Mouse (Mus musculus) splenic B cell, adult 2 months (primary cell): ENCODE measurements around the gene P2rx1.

ENCODE experiments used
- DNase-seq: peaks from one replicate; pipeline ENCODE4 v3.0.0-alpha.2; 2011; ENCODE audit warnings: low read depth, low spot score
- H3K27me3 ChIP-seq: 2 replicates; pipeline ENCODE4 v1.6.1; 2012; ENCODE audit warnings: mild to moderate bottlenecking, low read length, moderate library complexity, mixed read lengths; ENCODE audit not compliant: control insufficient read depth, poor library complexity, insufficient read depth, severe bottlenecking
- H3K36me3 ChIP-seq: 2 replicates; pipeline ENCODE4 v1.6.1; 2012; ENCODE audit warnings: mild to moderate bottlenecking, low read length, moderate library complexity, mixed read lengths; ENCODE audit not compliant: control insufficient read depth, poor library complexity, insufficient read depth, severe bottlenecking

The P2rx1 gene

DNA sequence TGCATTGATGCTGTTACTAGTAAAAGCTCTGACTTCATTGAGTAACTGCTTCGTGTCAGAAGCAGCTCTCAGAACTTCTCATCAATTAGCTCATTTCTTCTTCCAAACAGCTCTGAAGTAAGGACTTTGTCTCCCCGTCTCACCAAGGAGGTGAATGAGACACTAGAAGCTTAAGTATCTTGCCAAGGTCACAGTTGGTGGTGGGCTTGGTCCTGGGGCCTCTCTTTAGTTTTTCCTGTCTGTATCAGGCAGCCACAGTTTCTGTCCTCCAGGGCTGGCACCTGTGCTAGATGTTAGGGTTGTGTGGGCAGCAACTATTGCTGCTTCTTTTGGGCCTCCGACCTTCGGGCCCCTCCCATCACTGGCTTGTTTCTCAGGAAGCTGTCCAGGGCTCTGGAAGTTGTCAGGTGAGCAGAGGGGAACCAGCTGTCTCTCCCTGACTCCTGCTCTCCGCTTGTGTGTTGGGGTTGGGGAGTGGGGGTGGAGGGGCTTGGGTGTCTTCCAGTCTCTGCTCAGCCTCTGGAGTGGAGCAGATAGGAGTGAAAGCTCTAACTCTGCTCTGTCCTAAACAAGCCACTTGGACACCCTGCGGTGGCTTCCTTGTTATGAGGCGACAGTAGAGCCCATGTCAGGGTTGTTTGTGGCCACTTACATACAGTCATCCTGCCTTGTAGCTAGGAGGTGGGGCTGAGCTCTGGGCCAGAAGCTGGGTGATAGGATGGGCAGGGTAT is 35.7 kb upstream of the P2rx1 start:
- no peaks in the 10 kb centered on the region for H3K27me3 ChIP-seq
- peaks cover 5% of the 10 kb centered on the region for H3K36me3 ChIP-seq
- DNase-seq: no peak

- H3K36me3 ChIP-seq: peaks cover 6% of the 10 kb centered on the region
- no peaks in the 10 kb centered on the region for H3K27me3 ChIP-seq
- DNase-seq: peak; percentile 66
Observed at GRCm38 (mm10) chr11:72963789-72964294, 35.1 kb upstream of the P2rx1 start.

DNA sequence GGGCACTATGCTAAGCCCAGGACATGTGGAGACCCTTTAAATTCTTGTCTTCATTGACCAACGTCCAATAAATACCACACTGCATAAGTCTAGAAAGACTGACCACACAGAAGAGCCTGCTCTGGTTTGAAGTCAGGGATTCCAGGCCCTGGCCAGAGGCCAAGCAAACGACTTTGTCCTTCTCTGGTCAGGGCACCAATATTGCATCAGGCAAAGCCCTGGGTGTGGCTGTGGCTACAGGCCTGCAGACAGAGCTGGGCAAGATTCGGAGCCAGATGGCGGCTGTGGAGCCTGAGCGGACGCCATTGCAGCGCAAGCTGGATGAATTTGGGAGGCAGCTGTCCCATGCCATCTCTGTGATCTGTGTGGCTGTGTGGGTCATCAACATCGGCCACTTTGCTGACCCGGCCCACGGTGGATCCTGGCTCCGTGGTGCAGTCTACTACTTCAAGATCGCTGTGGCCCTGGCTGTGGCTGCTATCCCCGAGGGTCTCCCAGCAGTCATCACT is 23.9 kb upstream of the P2rx1 start:
- no peak for DNase-seq
- Histone ChIP-seq H3K36me3 (peaks cover 26% of the 10 kb centered on the region), H3K27me3 (no peaks in the 10 kb centered on the region)

GRCm38 (mm10) chr11:72982516-72982915 is 16.4 kb upstream of the P2rx1 start:
- Histone ChIP-seq H3K27me3 (no peaks in the 10 kb centered on the region), H3K36me3 (peaks cover 28% of the 10 kb centered on the region)
- DNase-seq: no peak

DNA sequence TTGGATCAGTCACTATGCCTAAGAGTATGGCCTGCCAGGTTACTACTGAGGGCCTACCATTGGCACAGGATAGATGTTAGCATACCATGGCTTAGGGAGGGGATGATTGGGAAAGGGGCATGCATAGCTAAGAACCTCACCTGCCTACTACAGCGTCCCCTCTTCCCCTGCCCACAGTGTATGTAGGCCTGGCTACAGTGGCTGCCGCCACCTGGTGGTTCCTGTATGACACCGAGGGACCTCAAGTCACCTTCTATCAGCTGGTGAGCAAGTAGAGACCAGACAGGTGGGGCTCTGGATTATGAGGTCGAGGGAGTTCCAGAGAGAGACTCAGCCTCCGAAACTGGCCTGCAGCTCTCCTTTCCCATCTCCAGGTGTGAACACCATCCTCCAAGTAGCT is 15.6 kb upstream of the P2rx1 start:
- Histone ChIP-seq H3K27me3 (no peaks in the 10 kb centered on the region), H3K36me3 (peaks cover 27% of the 10 kb centered on the region)
- DNase-seq: peak; percentile 53

- H3K27me3 ChIP-seq: no peaks in the 10 kb centered on the region
- peak; percentile 34 for DNase-seq
Observed at GRCm38 (mm10) chr11:72986745-72987144, 12.2 kb upstream of the P2rx1 start.

GRCm38 (mm10) chr11:72987234-72987633 is 11.7 kb upstream of the P2rx1 start:
- DNase-seq: peak; percentile 50
- H3K36me3 ChIP-seq: peaks cover 36% of the 10 kb centered on the region
- H3K27me3 ChIP-seq: no peaks in the 10 kb centered on the region

More at GRCm38 (mm10) chr11:72986745-72987144, 12.2 kb upstream of the P2rx1 start:
- peaks cover 36% of the 10 kb centered on the region for H3K36me3 ChIP-seq

DNA sequence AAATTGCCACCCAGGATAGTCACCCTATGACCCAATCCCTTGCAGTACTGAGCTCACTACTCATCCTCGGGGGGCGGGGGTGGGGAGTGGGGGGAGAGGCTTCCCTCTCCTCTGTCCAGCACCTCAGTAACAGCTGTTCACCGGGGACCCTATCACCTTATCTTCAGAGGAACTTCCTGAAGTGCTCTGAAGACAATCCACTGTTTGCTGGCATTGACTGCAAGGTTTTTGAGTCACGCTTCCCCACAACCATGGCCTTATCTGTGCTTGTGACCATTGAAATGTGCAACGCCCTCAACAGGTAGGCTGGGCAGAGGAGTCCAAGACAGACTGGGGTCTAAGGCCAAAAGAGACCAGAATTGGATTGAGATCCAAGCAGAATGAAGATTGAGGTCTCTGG is 11.1 kb upstream of the P2rx1 start:
- no peaks in the 10 kb centered on the region for H3K27me3 ChIP-seq
- DNase-seq: no peak
- H3K36me3 ChIP-seq: peaks cover 33% of the 10 kb centered on the region

DNA sequence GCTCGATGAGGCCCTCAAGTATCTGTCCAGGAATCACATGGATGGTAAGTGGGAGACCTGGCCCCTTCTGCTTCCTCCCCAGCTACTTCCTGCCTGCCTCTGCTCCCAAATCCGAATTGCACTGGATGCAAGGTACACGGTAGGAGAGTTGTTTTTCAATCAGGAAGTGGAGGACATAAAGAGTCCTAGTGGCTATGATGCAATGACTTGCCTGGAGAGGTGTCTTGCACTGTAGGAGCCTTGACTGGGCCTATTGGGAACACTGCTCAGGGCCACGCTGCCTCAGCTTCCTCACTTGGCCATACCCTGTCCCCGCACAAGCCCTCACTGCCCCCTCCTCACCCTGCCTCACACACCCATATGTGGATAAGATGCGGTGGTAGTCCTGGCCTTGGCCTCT is 9.9 kb upstream of the P2rx1 start:
- no peak for DNase-seq
- H3K36me3 ChIP-seq: peaks cover 27% of the 10 kb centered on the region
- no peaks in the 10 kb centered on the region for H3K27me3 ChIP-seq

- peaks cover 20% of the 10 kb centered on the region for H3K36me3 ChIP-seq
- no peak for DNase-seq
- no peaks in the 10 kb centered on the region for H3K27me3 ChIP-seq
Observed at GRCm38 (mm10) chr11:72990688-72991087, 8.2 kb upstream of the P2rx1 start.

- no peak for DNase-seq
- peaks cover 18% of the 10 kb centered on the region for H3K36me3 ChIP-seq
- H3K27me3 ChIP-seq: no peaks in the 10 kb centered on the region
Observed at GRCm38 (mm10) chr11:72991961-72992360, 6.9 kb upstream of the P2rx1 start.

DNA sequence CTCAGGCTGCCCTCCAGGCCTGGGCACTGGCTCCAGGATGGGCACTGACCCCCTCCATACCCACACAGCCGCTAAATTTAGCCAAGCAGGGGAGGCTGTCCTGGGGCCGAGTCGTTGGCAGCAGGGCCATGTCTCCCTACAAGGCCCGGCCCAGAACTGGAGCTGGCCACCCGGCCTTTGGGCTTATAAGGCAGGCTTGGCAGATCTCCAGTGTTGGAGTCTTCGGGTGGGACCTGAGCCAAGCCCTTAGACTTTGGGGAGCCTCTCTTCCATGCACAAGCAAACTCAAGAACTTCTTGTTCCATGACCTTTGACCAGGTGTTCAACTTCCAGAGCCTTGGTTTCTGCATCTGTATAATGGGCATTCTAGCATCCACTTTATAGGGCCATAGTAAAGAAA is 2.6 kb upstream of the P2rx1 start:
- Histone ChIP-seq H3K36me3 (peaks cover 2% of the 10 kb centered on the region), H3K27me3 (no peaks in the 10 kb centered on the region)
- no peak for DNase-seq

GRCm38 (mm10) chr11:72996781-72997180 is 2.1 kb upstream of the P2rx1 start:
- no peaks in the 10 kb centered on the region; the same call in none of the 2 replicates for H3K36me3 ChIP-seq
- DNase-seq: no peak
- H3K27me3 ChIP-seq: no peaks in the 10 kb centered on the region

DNA sequence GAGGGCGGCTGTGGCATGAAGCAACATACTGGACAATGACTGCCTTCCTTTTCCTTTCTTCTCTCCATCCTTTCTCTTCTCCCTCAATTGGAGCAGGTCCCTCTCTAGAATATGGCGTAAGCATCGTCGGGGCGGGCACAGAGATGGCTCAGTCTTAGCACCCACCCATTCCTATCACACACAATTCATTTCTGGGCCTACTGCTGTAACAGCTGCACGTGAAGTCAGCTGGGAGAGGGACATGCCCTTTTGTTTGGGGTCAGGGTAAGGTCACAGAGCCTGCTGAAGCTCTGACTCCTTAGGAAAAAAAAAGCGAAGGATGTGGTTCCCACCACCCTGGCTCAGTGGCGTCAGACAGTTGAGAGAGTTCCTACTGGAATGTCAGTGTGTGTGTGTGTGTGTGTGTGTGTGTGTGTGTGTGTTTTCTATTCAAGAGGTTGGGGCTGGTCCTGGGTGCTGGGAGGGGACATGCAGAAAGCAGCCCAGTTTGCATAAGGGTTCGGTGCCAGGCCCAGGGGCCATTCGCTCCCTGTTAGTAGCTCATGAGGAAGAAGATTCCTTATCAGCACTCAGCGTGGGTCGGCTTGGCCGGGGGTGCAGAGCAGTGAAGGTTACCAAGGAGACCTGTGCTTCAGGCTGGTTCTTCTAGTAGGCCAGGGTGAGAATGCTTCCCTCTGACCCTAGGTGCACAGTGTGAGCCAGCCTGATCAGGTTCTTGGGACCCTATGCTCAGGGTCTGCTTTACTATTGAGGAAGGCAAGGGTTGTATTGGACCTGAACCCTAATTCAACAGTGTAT is 1.2 kb upstream of the P2rx1 start:
- Histone ChIP-seq H3K36me3 (no peaks in the 10 kb centered on the region; the same call in none of the 2 replicates), H3K27me3 (no peaks in the 10 kb centered on the region)
- no peak for DNase-seq

GRCm38 (mm10) chr11:73001029-73001428 is 2.1 kb downstream of the P2rx1 start:
- Histone ChIP-seq H3K27me3 (no peaks in the 10 kb centered on the region), H3K36me3 (no peaks in the 10 kb centered on the region)
- DNase-seq: peak; percentile 86
